Mouse (Mus musculus): Measurements from ENCODE around the gene Gtdc1. TPM values are rescaled to one million over a fixed set of nuclear protein-coding genes. Genes with fewer than 3 reads are reported as not detected.

The Gtdc1 gene
- total and polyA plus RNA-seq, 2 experiments from 2014 or later = 18.6 to 43.4 TPM

GRCm38 (mm10) chr2:44969226-44969625 lies 41.8 kb upstream of the Gtdc1 start:
- H3K9ac ChIP-seq (replicated peaks; ENCODE audit: low read length, poor library complexity, severe bottlenecking) = no peak overlapping the region
- no peak overlapping the region for H3K4me3 ChIP-seq (ENCODE audit: low read depth, low read length)
- no peaks in the 10 kb centered on the region for H3K27me3 ChIP-seq (ENCODE audit: insufficient read depth, low read length)
- 85% methylated on average over 2 of the region's 2 CpGs for WGBS
- H3K36me3 ChIP-seq (ENCODE audit: insufficient read depth, low read length) = no peaks in the 10 kb centered on the region
- DNase-seq (ENCODE audit: low spot score) (no peak), ATAC-seq (ENCODE audit: low FRiP score) (no peak)
- no peak for TF ChIP-seq CTCF (IDR thresholded peaks at IDR 0.05)
- H3K9me3 ChIP-seq (ENCODE audit: low read length) = no peaks in the 10 kb centered on the region
- no peak overlapping the region for H3K27ac ChIP-seq (ENCODE audit: low read depth, low read length)
- H3K4me1 ChIP-seq (ENCODE audit: insufficient read depth, low read length) = no peaks in the 10 kb centered on the region
- no peak overlapping the region for H3K4me2 ChIP-seq (ENCODE audit: low read depth, low read length, poor library complexity, severe bottlenecking)

- H3K9ac ChIP-seq (replicated peaks; ENCODE audit: low read length, poor library complexity, severe bottlenecking) = no peak overlapping the region
- TF ChIP-seq CTCF (IDR thresholded peaks at IDR 0.05) = no peak
- H3K27me3 ChIP-seq (ENCODE audit: insufficient read depth, low read length) = no peaks in the 10 kb centered on the region
- no peak overlapping the region for H3K27ac ChIP-seq (ENCODE audit: low read depth, low read length)
- H3K36me3 ChIP-seq (ENCODE audit: insufficient read depth, low read length) = no peaks in the 10 kb centered on the region
- H3K4me2 ChIP-seq (ENCODE audit: low read depth, low read length, poor library complexity, severe bottlenecking) = no peak overlapping the region
- H3K9me3 ChIP-seq (ENCODE audit: low read length) = no peaks in the 10 kb centered on the region
- no peak for DNase-seq (ENCODE audit: low spot score)
- H3K4me3 ChIP-seq (ENCODE audit: low read depth, low read length) = no peak overlapping the region
- H3K4me1 ChIP-seq (ENCODE audit: insufficient read depth, low read length) = no peaks in the 10 kb centered on the region
- ATAC-seq (ENCODE audit: low FRiP score) = no peak
- WGBS = 85% methylated on average over 2 of the region's 2 CpGs
These were observed 38.5 kb upstream of the Gtdc1 start for GRCm38 (mm10) chr2:44965834-44966555.

DNA sequence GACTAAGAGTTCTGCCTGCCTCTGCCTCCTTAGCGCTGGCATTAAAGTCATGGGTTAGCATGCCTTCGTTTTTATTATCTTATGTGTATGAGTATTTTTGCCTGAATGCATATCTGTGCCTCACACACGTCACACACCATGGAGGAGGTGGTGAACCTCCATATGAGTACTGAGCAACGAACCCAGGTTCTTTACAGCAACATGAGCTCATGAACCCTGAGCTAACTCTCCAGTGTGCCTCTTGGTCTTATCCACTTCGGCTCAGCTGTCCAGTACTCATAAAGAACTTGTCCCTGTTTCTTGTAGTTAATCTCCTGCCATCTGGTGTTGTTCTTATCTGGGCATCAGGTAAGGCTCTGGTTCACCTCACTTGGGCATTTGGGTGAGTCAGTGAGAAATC lies 35.2 kb upstream of the Gtdc1 start:
- no peaks in the 10 kb centered on the region for H3K36me3 ChIP-seq (ENCODE audit: insufficient read depth, low read length)
- H3K9ac ChIP-seq (replicated peaks; ENCODE audit: low read length, poor library complexity, severe bottlenecking) = no peak overlapping the region
- TF ChIP-seq CTCF (IDR thresholded peaks at IDR 0.05) = no peak
- no peaks in the 10 kb centered on the region for H3K9me3 ChIP-seq (ENCODE audit: low read length)
- no peak overlapping the region for H3K27ac ChIP-seq (ENCODE audit: low read depth, low read length)
- H3K4me2 ChIP-seq (ENCODE audit: low read depth, low read length, poor library complexity, severe bottlenecking) = no peak overlapping the region
- 95% methylated on average over 5 of the region's 5 CpGs for WGBS
- H3K27me3 ChIP-seq (ENCODE audit: insufficient read depth, low read length) = no peaks in the 10 kb centered on the region
- no peaks in the 10 kb centered on the region for H3K4me1 ChIP-seq (ENCODE audit: insufficient read depth, low read length)
- DNase-seq (ENCODE audit: low spot score) (no peak), ATAC-seq (ENCODE audit: low FRiP score) (no peak)
- no peak overlapping the region for H3K4me3 ChIP-seq (ENCODE audit: low read depth, low read length)

GRCm38 (mm10) chr2:44961192-44961591 lies 33.7 kb upstream of the Gtdc1 start:
- H3K9ac ChIP-seq (replicated peaks; ENCODE audit: low read length, poor library complexity, severe bottlenecking) = no peak overlapping the region
- no peak overlapping the region for H3K4me2 ChIP-seq (ENCODE audit: low read depth, low read length, poor library complexity, severe bottlenecking)
- H3K9me3 ChIP-seq (ENCODE audit: low read length) = no peaks in the 10 kb centered on the region
- WGBS = 94% methylated on average over 4 of the region's 4 CpGs
- no peak overlapping the region for H3K4me3 ChIP-seq (ENCODE audit: low read depth, low read length)
- H3K27me3 ChIP-seq (ENCODE audit: insufficient read depth, low read length) = no peaks in the 10 kb centered on the region
- no peaks in the 10 kb centered on the region for H3K36me3 ChIP-seq (ENCODE audit: insufficient read depth, low read length)
- no peak for TF ChIP-seq CTCF (IDR thresholded peaks at IDR 0.05)
- no peaks in the 10 kb centered on the region for H3K4me1 ChIP-seq (ENCODE audit: insufficient read depth, low read length)
- ATAC-seq (ENCODE audit: low FRiP score) (no peak), DNase-seq (ENCODE audit: low spot score) (no peak)
- H3K27ac ChIP-seq (ENCODE audit: low read depth, low read length) = no peak overlapping the region

DNA sequence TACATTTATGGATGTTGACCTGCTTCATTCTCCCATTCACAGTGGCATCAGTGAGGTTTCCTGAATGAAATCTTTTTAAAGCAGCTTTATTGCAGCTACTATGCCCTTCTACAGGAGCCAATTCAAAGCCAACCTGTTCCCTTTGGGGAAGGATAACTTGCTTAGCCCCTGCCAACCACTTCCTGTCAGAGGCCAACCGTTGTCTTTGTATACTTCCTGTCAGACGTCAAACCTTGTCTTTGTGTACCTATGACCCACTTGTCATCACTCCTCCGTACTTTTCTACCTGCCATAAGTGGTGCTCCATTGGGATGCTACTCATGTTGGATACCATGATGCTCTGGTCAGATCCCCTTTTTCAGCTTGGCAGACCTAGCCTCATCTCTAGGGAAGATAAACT lies 33.1 kb upstream of the Gtdc1 start:
- Histone ChIP-seq H3K4me3 (ENCODE audit: low read depth, low read length) (no peak overlapping the region), H3K27me3 (ENCODE audit: insufficient read depth, low read length) (no peaks in the 10 kb centered on the region), H3K4me2 (ENCODE audit: low read depth, low read length, poor library complexity, severe bottlenecking) (no peak overlapping the region), H3K36me3 (ENCODE audit: insufficient read depth, low read length) (no peaks in the 10 kb centered on the region), H3K27ac (ENCODE audit: low read depth, low read length) (no peak overlapping the region), H3K9me3 (ENCODE audit: low read length) (no peaks in the 10 kb centered on the region), H3K4me1 (ENCODE audit: insufficient read depth, low read length) (no peaks in the 10 kb centered on the region), H3K9ac (replicated peaks; ENCODE audit: low read length, poor library complexity, severe bottlenecking) (no peak overlapping the region)
- DNase-seq (ENCODE audit: low spot score) = no peak
- ATAC-seq (ENCODE audit: low FRiP score) = no peak
- no peak for TF ChIP-seq CTCF (IDR thresholded peaks at IDR 0.05)
- WGBS = 86% methylated on average over 3 of the region's 3 CpGs

- no peaks in the 10 kb centered on the region for H3K27me3 ChIP-seq (ENCODE audit: insufficient read depth, low read length)
- H3K4me1 ChIP-seq (ENCODE audit: insufficient read depth, low read length) = no peaks in the 10 kb centered on the region
- no peak overlapping the region for H3K4me3 ChIP-seq (ENCODE audit: low read depth, low read length)
- no peak for DNase-seq (ENCODE audit: low spot score)
- H3K9me3 ChIP-seq (ENCODE audit: low read length) = no peaks in the 10 kb centered on the region
- 92% methylated on average over 1 of the region's 1 CpGs for WGBS
- no peak overlapping the region for H3K4me2 ChIP-seq (ENCODE audit: low read depth, low read length, poor library complexity, severe bottlenecking)
- H3K9ac ChIP-seq (replicated peaks; ENCODE audit: low read length, poor library complexity, severe bottlenecking) = no peak overlapping the region
- H3K27ac ChIP-seq (ENCODE audit: low read depth, low read length) = no peak overlapping the region
- ATAC-seq (ENCODE audit: low FRiP score) = no peak
- H3K36me3 ChIP-seq (ENCODE audit: insufficient read depth, low read length) = no peaks in the 10 kb centered on the region
- no peak for TF ChIP-seq CTCF (IDR thresholded peaks at IDR 0.05)
These were observed 29.9 kb upstream of the Gtdc1 start for GRCm38 (mm10) chr2:44957329-44957797.
